Mouse (Mus musculus): ENCODE measurements around the gene Nedd4.

GRCm38 (mm10) chr9:72677659-72678058 is 15.5 kb downstream of the Nedd4 start:
- TF ChIP-seq POLR2A (IDR thresholded peaks at IDR 0.05; ENCODE audit: borderline replicate concordance, control insufficient read depth, low read depth, low read length) (no peak), CTCF (IDR thresholded peaks at IDR 0.05; ENCODE audit: control insufficient read depth, insufficient read depth, low read length) (no peak)

Measured in bone marrow, adult 2 months (tissue).